Mouse (Mus musculus): ENCODE measurements around the gene Cntn4.

DNA sequence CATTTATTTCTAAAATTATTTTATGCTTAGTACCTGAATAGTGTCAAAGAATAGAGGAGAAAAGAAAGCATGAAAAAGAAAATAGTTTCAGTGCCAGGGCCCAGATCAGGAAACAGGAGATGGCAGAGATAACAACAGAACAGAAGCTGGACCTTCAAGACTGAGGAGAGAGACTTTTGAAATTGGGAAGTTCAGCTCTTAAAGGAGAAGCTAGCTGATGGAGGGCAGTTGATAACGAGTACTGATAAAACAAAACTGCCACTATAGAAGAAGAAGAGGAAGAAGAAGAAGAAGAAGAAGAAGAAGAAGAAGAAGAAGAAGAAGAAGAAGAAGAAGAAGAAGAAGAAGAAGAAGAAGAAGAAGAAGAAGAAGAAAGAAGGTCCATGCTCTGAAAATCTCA lies 1050.2 kb downstream of the Cntn4 start:
- TF ChIP-seq CTCF (IDR thresholded peaks at IDR 0.05; ENCODE audit: borderline replicate concordance, extremely low read depth, insufficient read depth, insufficient read length) (no peak), POLR2A (IDR thresholded peaks at IDR 0.05; ENCODE audit: borderline replicate concordance, extremely low read depth, insufficient read depth, insufficient read length, poor library complexity, severe bottlenecking) (no peak)

All from brain, embryonic 14.5 days (tissue).